Mouse (Mus musculus): ENCODE results near the gene Gm8138.
"Not testable (repeated sequence)": the region's sequence is repeated elsewhere in the genome, so short reads cannot be mapped to it uniquely, and the experiment has no call there.

Gm8138 gene

GRCm38 (mm10) chr14:43416250-43416649 lies at the start of gene Gm8138:
TSS of gene Gm8138 (minus strand) at chr14:43416350.
- ATAC-seq (ENCODE audit: low TSS enrichment): not testable (repeated sequence)

- ATAC-seq (ENCODE audit: low TSS enrichment): not testable (repeated sequence)
These were observed 54.4 kb downstream of the Gm8138 start for GRCm38 (mm10) chr14:43361713-43362112.
